Mouse (Mus musculus) heart, postnatal 25 days (tissue): ENCODE data around the gene Dtx1. TPM values are rescaled to one million over a fixed set of nuclear protein-coding genes. Genes with fewer than 3 reads are reported as not detected.

Experiments
- DNase-seq: peaks from one replicate; pipeline ENCODE4 v3.0.0; 2022; ENCODE audit warnings: low spot score
- intact Hi-C: fragments of 180-260 bp; cut with DNase I; formaldehyde crosslinking; loops from one replicate; pipeline ENCODE4 v1.15.1; 2025
- total RNA-seq, 2 experiments: library from RNA; stranded (reverse); gene quantifications; 2 replicates each; pipeline ENCODE4 v1.2.3; 2021

Dtx1 gene
- 1 to 10 TPM; 1.8 to 1.9 TPM for total RNA-seq

DNA sequence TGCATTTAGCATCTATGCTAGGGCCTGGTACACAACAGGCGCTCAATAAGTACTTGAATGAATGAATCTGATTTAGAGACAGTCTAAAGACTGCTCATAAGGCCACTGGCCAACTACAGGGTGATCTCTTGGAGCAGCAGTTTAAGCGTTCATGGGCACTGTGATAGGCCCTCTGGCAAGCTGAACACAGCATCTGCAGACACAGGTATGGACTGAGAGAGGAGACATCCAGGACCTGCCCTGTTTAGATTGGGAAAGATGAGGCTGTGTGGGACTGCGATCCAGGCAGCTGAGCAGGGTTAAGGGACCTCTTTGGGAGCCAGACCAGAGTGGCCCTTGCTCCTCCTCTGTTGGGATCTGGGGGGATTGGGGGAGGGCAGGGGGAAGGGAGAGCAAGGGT, at the start of gene Dtx1:
Gene Dtx1, minus strand, starts transcription at position 101 of the 400 bp plus-strand sequence.
- DNase-seq: no peak
- intact Hi-C loops: no loop called here

DNA sequence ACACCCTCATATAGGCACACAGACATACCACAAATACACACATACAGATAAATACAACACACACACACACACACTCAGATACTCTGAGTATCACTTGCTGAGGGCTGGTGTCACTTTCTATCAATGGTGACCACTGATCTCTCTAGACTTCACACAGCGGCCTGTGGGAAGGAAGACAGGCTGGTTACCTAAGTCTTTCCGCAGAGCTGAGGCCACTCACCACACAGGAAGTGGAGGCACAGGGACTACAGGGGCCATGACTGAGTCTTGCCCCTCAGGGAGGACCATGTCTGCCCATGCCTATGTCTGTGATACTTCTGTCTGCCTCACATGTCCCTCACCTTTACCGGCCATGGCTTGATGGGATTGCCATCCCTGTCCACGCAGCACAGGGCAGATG, 42.5 kb upstream of the Dtx1 start:
- no peak for DNase-seq
- intact Hi-C loops: no loop called here

- intact Hi-C loops: no loop called here
- no peak for DNase-seq
Observed at GRCm38 (mm10) chr5:120752786-120753185, 41.1 kb upstream of the Dtx1 start.

GRCm38 (mm10) chr5:120751206-120751605, 39.5 kb upstream of the Dtx1 start:
- intact Hi-C loops: no loop called here
- DNase-seq: no peak

GRCm38 (mm10) chr5:120749688-120750087, 38.0 kb upstream of the Dtx1 start, which contains the start of gene Oas2:
Oas2 (minus strand) TSS chr5:120749853.
- intact Hi-C loops: no loop called here
- no peak for DNase-seq

DNA sequence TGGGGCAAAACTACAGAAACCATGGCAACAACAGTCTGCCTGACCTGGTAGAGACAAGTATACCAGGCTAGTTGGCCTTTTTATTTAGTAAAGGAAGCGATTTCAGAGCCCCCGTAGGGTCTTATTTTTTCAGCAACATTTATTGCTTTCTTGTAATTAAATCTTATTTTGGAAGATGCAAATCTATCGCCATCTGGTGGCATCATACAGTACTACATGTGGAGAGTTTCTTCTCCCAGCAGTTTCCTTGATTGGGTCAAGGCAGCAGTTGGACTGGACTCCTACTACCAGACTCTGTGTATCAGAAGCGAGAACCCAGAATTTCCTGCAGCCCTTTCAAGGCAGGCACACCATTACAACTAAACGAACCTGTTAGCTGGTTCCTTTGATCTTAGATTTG, 34.7 kb upstream of the Dtx1 start:
- intact Hi-C loops: loop anchor here (1.0 kb wide), 2 partner anchors 67 to 127 kb away; no protein-coding TSS in a partner anchor
- DNase-seq: no peak

- DNase-seq: no peak
- intact Hi-C loops: loop anchor here (2.0 kb wide), 1 partner anchor 121 kb away; no protein-coding TSS in a partner anchor
Observed at GRCm38 (mm10) chr5:120742125-120742524, 30.4 kb upstream of the Dtx1 start.

- DNase-seq: no peak
- intact Hi-C loops: no loop called here
Observed at GRCm38 (mm10) chr5:120734380-120734990, 22.8 kb upstream of the Dtx1 start.

DNA sequence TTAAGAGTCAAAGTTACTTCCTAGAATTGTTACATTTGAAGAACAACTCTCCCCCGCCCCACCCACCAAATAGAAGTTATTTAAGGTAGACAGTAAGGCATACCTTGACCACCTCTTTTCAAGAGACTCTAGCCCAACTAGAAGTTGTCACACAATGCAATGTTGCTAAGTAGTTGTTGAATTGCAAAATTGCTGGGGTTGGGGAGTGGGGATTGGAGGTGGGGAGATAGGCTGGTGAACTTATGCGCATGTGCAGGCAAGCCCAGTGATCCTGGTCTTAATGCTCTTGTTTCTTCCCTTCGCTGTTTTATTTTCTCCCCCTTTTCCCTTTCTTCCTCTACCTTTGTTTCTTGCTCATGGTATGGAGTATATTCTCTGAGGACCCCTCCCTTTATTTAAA, 22.0 kb upstream of the Dtx1 start:
- DNase-seq: no peak
- intact Hi-C loops: no loop called here

GRCm38 (mm10) chr5:120732740-120733139, 21.0 kb upstream of the Dtx1 start:
- no peak for DNase-seq
- intact Hi-C loops: no loop called here

DNA sequence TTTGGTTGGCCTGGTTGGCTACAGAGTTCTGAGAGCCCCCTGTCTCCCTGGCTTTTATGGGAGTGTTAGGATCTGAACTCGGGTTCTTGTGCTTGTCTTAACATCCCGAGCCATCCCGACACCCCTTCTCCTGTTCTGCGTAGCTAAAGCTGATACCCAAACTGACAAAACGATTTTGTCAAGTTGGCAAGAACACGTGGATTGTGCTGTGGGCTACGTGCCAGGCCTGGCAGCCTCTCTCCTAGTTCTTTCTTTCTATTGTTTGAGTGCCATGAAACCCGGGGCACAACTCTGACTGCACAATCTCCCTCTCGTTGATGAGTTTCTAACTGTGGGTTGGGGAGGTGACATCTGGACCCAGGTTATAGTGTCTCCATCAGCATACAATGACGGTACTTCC, 17.6 kb upstream of the Dtx1 start:
- intact Hi-C loops: no loop called here
- no peak for DNase-seq

DNA sequence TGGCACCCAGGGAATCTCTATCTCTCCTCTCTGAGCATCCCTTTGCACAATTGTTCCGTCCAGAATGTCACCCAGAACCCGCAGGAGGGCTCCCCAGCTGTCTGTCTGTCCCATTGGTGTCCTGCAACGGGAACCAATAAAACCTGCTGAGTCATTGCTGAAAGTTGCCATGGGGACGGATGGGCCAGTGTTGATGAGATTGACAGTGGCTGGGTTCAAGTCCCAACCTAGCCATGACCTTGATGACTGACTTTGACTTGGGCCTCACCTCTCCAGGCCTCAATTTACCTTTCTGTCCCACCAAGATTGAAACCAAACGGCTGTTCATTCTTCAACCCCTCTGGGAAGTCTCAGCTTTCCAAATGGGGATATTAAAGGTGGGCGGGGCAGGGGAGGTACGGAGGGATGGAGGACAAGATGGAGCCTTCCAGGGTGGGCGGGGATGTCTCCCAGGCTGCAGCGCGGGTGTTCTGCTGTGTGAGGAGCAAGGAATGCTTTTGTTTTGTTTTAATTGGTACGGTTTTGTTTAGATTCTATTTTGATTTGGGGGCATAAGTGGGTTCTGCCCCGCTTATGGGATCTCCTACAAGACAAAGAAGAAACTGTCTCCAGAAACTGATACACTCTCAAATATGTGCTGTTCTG, 14.2 kb upstream of the Dtx1 start:
- intact Hi-C loops: no loop called here
- no peak for DNase-seq

GRCm38 (mm10) chr5:120721005-120721404, 9.3 kb upstream of the Dtx1 start:
- no peak for DNase-seq
- intact Hi-C loops: no loop called here

DNA sequence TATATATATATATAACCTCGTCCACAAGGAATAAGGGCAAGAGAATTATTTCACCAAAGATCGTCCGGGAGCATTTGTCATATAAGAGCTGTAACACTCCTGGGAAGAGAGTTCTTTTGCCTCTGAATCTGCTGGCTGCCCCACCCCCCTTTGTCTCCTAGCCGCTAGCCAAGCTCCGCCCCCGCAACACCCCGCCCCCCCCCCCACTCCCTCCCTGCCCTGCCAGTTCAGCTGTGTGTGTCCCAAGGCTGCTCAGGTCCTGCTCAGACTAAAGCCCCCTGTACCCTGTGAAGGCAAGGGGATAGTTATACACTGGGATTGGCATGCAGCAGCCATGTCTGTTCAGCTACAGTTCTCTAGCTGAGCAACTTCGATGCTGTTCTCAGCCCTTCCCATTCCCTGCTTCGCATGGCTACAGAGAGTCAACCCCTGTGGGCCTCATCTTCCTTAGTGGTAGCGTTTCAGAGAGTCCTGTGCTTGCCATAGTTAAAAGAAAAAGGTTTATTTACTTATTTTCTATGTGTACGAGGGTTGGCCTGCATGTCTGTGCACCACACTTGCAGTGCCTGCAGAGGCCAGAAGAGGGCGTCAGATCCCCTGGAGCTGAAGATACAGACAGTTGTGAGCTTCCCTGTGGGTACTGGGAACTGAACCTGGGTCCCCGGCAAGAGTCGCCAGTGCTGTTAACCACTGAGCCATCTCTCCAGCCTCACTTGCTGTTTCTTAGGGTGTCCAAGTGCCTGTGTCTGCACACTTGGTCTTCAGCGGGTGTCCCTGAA, 7.1 kb upstream of the Dtx1 start:
- DNase-seq: no peak
- intact Hi-C loops: no loop called here

- intact Hi-C loops: no loop called here
- no peak for DNase-seq
Observed at GRCm38 (mm10) chr5:120717136-120717535, 5.4 kb upstream of the Dtx1 start.

DNA sequence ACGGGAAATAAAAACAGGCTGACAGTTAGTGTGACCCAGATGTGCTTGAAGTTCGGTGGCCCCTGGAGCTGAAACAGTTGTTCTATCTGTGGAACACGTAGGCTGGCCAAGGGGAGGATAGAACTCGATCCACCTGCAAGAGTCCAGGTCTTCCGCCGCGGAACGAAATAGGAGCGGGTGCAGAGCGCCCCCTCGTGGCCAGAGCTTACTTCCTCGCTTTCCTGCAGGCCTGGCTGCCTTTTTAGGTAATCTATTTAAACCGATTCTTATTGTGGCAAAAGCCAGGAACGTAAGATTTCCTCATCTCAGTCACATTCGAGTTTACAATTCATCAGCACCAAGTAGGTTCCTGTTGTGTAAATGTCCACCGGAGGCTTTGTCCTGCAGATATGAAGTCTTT, 2.6 kb upstream of the Dtx1 start:
- intact Hi-C loops: loop anchor here (1.0 to 2.0 kb wide), 2 partner anchors 35 to 94 kb away; no protein-coding TSS in a partner anchor
- DNase-seq: no peak

DNA sequence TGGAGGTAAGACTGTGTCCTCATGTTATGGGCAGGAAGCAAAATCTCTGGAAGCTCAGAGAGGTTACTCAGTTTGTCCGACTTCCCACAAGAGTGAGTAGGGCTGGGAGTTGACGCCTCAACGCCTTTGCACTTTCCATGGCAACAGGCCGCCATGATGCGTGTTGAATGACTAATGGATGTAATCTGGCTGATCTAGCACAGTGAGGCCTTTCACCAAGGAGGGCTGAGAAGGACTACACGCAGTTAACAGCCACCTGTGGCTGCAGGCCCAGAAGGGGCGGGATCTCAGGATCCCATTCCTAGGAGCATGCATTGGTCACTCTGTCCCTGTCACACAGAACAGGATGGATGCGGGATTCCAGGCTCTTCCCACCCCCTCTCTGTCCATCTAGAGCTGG, 994 bp upstream of the Dtx1 start:
- intact Hi-C loops: no loop called here
- DNase-seq: no peak

DNA sequence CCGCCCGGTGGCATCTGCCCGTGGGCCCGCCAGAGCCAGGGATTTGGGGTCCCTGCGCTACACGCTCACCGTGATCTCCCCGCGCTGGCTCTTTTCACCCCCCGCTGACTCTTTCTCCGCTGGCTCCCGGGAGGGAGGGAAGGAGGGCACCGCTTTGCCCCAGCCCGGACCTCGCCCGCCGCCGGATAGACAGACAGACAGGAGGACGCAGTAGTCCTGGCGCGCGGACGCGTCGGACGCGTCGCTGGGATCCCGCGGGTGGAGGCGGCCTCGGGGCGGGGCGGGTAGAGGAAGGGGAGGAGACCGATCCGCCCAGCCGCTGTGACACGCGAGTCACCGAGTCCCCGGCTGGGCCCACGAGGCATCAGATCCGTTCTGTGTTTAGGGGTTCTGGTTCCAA, 311 bp downstream of the Dtx1 start:
- DNase-seq: no peak

DNA sequence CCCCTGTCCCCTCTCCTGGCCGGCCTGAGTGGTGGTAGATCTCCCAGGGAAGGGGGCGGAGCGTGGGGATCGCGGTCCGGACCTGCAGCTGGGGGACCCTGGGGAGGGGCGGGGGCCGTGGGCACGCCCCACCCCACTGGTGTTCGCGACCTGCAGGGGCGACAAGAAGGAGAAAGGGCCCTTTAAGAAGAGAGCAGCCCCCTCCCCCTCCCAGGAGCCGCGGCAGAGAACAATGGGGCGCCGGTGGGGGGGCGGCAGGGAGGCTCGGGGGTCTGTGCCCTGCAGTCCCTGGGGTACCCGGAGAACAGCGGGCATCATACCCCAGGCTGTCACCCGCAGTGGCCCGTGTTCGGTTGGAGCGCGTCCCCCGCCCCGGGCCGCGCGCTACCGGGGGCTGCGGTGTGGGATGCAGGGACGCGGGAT, 890 bp downstream of the Dtx1 start:
- intact Hi-C loops: no loop called here

More for the DNA sequence above, 311 bp downstream of the Dtx1 start:
- intact Hi-C loops: no loop called here

DNA sequence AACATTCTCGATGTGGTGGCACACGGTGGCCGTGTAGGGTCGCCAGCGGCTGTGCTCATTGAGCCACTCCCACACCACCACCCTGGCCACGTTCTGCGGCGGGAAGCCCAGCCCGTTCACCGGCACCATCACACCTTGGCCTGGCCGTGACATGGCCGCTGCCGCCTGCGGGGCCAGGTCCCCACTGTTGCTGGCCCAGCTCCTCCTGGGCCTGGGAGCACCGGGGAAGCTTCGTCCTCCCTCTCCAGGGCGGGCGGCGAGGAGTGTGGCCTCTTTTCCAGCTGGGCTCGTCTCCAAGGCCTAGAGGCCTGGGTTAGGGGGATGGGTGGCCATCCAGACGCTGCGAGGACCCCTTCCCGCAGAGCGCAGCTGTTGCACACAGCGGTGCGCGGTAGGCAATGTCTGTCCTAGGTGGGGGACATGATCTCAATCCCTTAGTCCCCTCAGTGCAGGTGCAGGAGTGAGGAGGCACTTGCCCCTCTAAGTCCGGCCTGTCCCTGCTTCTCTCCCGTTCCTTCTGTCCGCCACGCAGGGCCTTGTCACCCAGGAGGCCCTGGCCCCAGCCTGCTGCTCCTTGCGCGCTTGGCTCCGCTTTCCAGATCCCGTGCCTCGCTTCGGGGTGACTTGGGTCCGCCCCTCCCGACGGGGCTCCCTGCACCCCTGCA, 1.4 kb downstream of the Dtx1 start:
- intact Hi-C loops: no loop called here
- DNase-seq: no peak

More for the DNA sequence above, 890 bp downstream of the Dtx1 start:
- DNase-seq: no peak
